Mouse (Mus musculus) testis, adult 2 months (tissue): ENCODE measurements around the gene Srrm1.

ENCODE experiments used
- CTCF ChIP-seq: fragments of 200-500 bp; IDR thresholded peaks from 2 replicates; pipeline ENCODE4 v1.5.1; 2012; ENCODE audit warnings: low read depth, mild to moderate bottlenecking, inconsistent platforms, low read length, moderate library complexity; ENCODE audit not compliant: control insufficient read depth, insufficient read depth, insufficient replicate concordance
- POLR2A ChIP-seq: fragments of 200-500 bp; IDR thresholded peaks from 2 replicates; pipeline ENCODE4 v1.6.1; 2012; ENCODE audit warnings: low read depth, mild to moderate bottlenecking, inconsistent platforms, low read length, moderate library complexity; ENCODE audit not compliant: control insufficient read depth

DNA sequence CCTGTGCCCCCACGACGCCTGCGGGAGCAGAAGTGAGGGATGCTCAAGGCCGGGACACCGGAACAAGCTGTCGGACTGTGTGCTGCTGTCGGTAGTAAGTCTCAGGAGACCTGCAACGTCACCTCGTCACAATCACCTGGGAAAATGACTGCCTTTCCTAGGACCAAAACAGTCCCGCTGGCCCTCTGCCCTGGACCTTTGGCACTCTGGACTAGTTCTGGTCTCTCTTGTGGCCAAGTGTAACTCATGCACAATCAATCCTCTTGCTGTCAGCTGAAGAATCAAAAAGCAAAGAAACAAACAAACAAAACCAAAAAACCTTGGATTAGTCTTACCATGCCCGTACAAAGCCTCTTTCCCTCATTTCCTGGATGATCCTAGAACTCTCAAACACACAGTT lies 24.1 kb upstream of the Srrm1 start:
- no peak for TF ChIP-seq CTCF
- TF ChIP-seq POLR2A: no peak
